Mouse (Mus musculus) midbrain, embryonic 11.5 days (tissue): ENCODE results near the gene Ccdc182. TPM values are rescaled to one million over a fixed set of nuclear protein-coding genes. Genes with fewer than 3 reads are reported as not detected.

Experiments
- ATAC-seq: fragments of 200-750 bp; cut with Nextera tagmentation; 2 replicates; pipeline ENCODE4 v1.8.0; 2017; ENCODE audit warnings: moderate TSS enrichment, moderate library complexity; ENCODE audit not compliant: low FRiP score
- DNase-seq: peaks from one replicate; pipeline ENCODE4 v3.0.0; 2015; ENCODE audit warnings: low spot score; ENCODE audit errors: missing footprints
- H3K27ac ChIP-seq: fragments of 300-500 bp; sonication (generic); 2 replicates; pipeline ENCODE4 v1.5.1; 2014; ENCODE audit warnings: low read depth, low read length
- H3K27me3 ChIP-seq: fragments of 300-500 bp; sonication (generic); 2 replicates; pipeline ENCODE4 v1.6.1; 2014; ENCODE audit warnings: mild to moderate bottlenecking, low read length, moderate library complexity, mixed read lengths; ENCODE audit not compliant: control insufficient read depth, insufficient read depth
- H3K36me3 ChIP-seq: fragments of 300-500 bp; sonication (generic); 2 replicates; pipeline ENCODE4 v1.6.1; 2014; ENCODE audit warnings: mild to moderate bottlenecking, low read length, moderate library complexity, mixed read lengths; ENCODE audit not compliant: control insufficient read depth, insufficient read depth
- H3K4me1 ChIP-seq: fragments of 300-500 bp; sonication (generic); 2 replicates; pipeline ENCODE4 v1.6.1; 2014; ENCODE audit warnings: low read length; ENCODE audit not compliant: control insufficient read depth, insufficient read depth
- H3K4me2 ChIP-seq: fragments of 300-500 bp; sonication (generic); 2 replicates; pipeline ENCODE4 v1.6.1; 2014; ENCODE audit warnings: mild to moderate bottlenecking, moderate library complexity
- H3K4me3 ChIP-seq: fragments of 300-500 bp; sonication (generic); 2 replicates; pipeline ENCODE4 v1.5.1; 2014; ENCODE audit warnings: low read depth, low read length
- H3K9ac ChIP-seq: fragments of 300-500 bp; sonication (generic); 2 replicates; pipeline ENCODE4 v1.6.1; 2014; ENCODE audit warnings: low read length
- H3K9me3 ChIP-seq: fragments of 300-500 bp; sonication (generic); 2 replicates; pipeline ENCODE4 v1.6.1; 2016; ENCODE audit warnings: low read length; ENCODE audit not compliant: control insufficient read depth
- WGBS: fragments of 180-500 bp; shearing (Covaris S2); extraction: QIAGEN DNeasy Blood & Tissue Kit; methylation state at CpG from one replicate; pipeline ENCODE4 v1.1.7; 2014; 5-methylcytosine and 5-hydroxymethylcytosine counted together
- polyA plus RNA-seq: library from polyadenylated mRNA; unstranded; fragments of >200 nt; fragmentation: Nextera tagmentation; extraction: Ambion mirVana; gene quantifications from 2 replicates; pipeline ENCODE4 v1.2.1, GENCODE M21; 2014

Gene Ccdc182
- polyA plus RNA-seq, 1 experiment from 2014 or later, result 9.1 TPM

- peak overlapping the region; percentile 42; the same call in 1 of the 2 replicates for H3K27ac ChIP-seq
- 0 out of 2 replicates have a peak overlapping the region, but pooled peaks have one; percentile 10 for H3K9ac ChIP-seq
- no peak overlapping the region for H3K4me2 ChIP-seq
- H3K27me3 ChIP-seq, result no peaks in the 10 kb centered on the region
- H3K36me3 ChIP-seq, result no peaks in the 10 kb centered on the region
- peaks cover 28% of the 10 kb centered on the region for H3K4me1 ChIP-seq
- no peak overlapping the region for H3K4me3 ChIP-seq
- H3K9me3 ChIP-seq, result no peaks in the 10 kb centered on the region
- no peak for ATAC-seq
- DNase-seq, result no peak
- 78% methylated on average over 6 of the region's 6 CpGs for WGBS
Measured at GRCm38 (mm10) chr11:88310773-88311172, 16.9 kb downstream of the Ccdc182 start.

- Histone ChIP-seq H3K9ac (no peak overlapping the region), H3K9me3 (no peaks in the 10 kb centered on the region), H3K36me3 (no peaks in the 10 kb centered on the region), H3K4me3 (no peak overlapping the region), H3K27ac (0 out of 2 replicates have a peak overlapping the region, but pooled peaks have one; percentile 42), H3K27me3 (no peaks in the 10 kb centered on the region), H3K4me1 (peaks cover 28% of the 10 kb centered on the region), H3K4me2 (no peak overlapping the region)
- 72% methylated on average over 7 of the region's 7 CpGs for WGBS
- no peak for DNase-seq
- no peak for ATAC-seq
Measured at GRCm38 (mm10) chr11:88311606-88312005, 17.7 kb downstream of the Ccdc182 start.

- no peak overlapping the region for H3K4me3 ChIP-seq
- no peaks in the 10 kb centered on the region for H3K9me3 ChIP-seq
- H3K27me3 ChIP-seq, result no peaks in the 10 kb centered on the region
- peaks cover 30% of the 10 kb centered on the region for H3K4me1 ChIP-seq
- no peak for ATAC-seq
- no peak overlapping the region for H3K9ac ChIP-seq
- H3K4me2 ChIP-seq, result no peak overlapping the region
- WGBS, result 57% methylated on average over 8 of the region's 8 CpGs
- H3K27ac ChIP-seq, result no peak overlapping the region
- no peak for DNase-seq
- no peaks in the 10 kb centered on the region for H3K36me3 ChIP-seq
Measured at GRCm38 (mm10) chr11:88313512-88313911, 19.7 kb downstream of the Ccdc182 start.

GRCm38 (mm10) chr11:88314471-88314870 lies 20.6 kb downstream of the Ccdc182 start:
- no peak overlapping the region for H3K27ac ChIP-seq
- H3K27me3 ChIP-seq, result no peaks in the 10 kb centered on the region
- ATAC-seq (no peak), DNase-seq (no peak)
- H3K9me3 ChIP-seq, result no peaks in the 10 kb centered on the region
- no peak overlapping the region for H3K4me3 ChIP-seq
- peaks cover 21% of the 10 kb centered on the region for H3K4me1 ChIP-seq
- H3K9ac ChIP-seq, result no peak overlapping the region
- H3K4me2 ChIP-seq, result no peak overlapping the region
- WGBS, result 81% methylated on average over 6 of the region's 6 CpGs
- no peaks in the 10 kb centered on the region for H3K36me3 ChIP-seq

GRCm38 (mm10) chr11:88315393-88315792 lies 21.5 kb downstream of the Ccdc182 start:
- H3K4me2 ChIP-seq, result no peak overlapping the region
- 89% methylated on average over 5 of the region's 5 CpGs for WGBS
- H3K27me3 ChIP-seq, result no peaks in the 10 kb centered on the region
- no peaks in the 10 kb centered on the region for H3K9me3 ChIP-seq
- DNase-seq, result no peak
- peaks cover 17% of the 10 kb centered on the region for H3K4me1 ChIP-seq
- H3K4me3 ChIP-seq, result no peak overlapping the region
- no peak overlapping the region for H3K27ac ChIP-seq
- no peak for ATAC-seq
- no peaks in the 10 kb centered on the region for H3K36me3 ChIP-seq
- no peak overlapping the region for H3K9ac ChIP-seq

GRCm38 (mm10) chr11:88318850-88319249 lies 25.0 kb downstream of the Ccdc182 start:
- no peak overlapping the region for H3K4me3 ChIP-seq
- H3K36me3 ChIP-seq, result no peaks in the 10 kb centered on the region
- no peak overlapping the region for H3K9ac ChIP-seq
- H3K9me3 ChIP-seq, result 0 out of 2 replicates have a peak, but pooled peaks cover 2% of the 10 kb centered on the region
- H3K4me2 ChIP-seq, result no peak overlapping the region
- DNase-seq, result no peak
- WGBS, result 87% methylated on average over 5 of the region's 5 CpGs
- ATAC-seq, result no peak
- no peak overlapping the region for H3K27ac ChIP-seq
- peaks cover 4% of the 10 kb centered on the region; the same call in 1 of the 2 replicates for H3K4me1 ChIP-seq
- H3K27me3 ChIP-seq, result no peaks in the 10 kb centered on the region

- ATAC-seq (0 out of 2 replicates have a peak, but pooled peaks have one; percentile 44), DNase-seq (no peak)
- 0 out of 2 replicates have a peak, but pooled peaks cover under 1% of the 10 kb centered on the region for H3K9me3 ChIP-seq
- no peak overlapping the region for H3K9ac ChIP-seq
- no peak overlapping the region for H3K4me2 ChIP-seq
- H3K27me3 ChIP-seq, result no peaks in the 10 kb centered on the region
- WGBS, result 10% methylated on average over 4 of the region's 4 CpGs
- H3K27ac ChIP-seq, result no peak overlapping the region
- no peaks in the 10 kb centered on the region for H3K36me3 ChIP-seq
- H3K4me1 ChIP-seq, result peaks cover 6% of the 10 kb centered on the region; the same call in 1 of the 2 replicates
- no peak overlapping the region for H3K4me3 ChIP-seq
Measured at GRCm38 (mm10) chr11:88327016-88327415, 33.2 kb downstream of the Ccdc182 start.

GRCm38 (mm10) chr11:88328813-88329595 lies 35.1 kb downstream of the Ccdc182 start:
- ATAC-seq, result no peak
- no peaks in the 10 kb centered on the region for H3K36me3 ChIP-seq
- WGBS, result 94% methylated on average over 17 of the region's 17 CpGs
- no peak overlapping the region for H3K27ac ChIP-seq
- peak; percentile 75 for DNase-seq
- H3K27me3 ChIP-seq, result no peaks in the 10 kb centered on the region
- H3K4me3 ChIP-seq, result no peak overlapping the region
- H3K9ac ChIP-seq, result no peak overlapping the region
- peaks cover 6% of the 10 kb centered on the region; the same call in 1 of the 2 replicates for H3K4me1 ChIP-seq
- no peak overlapping the region for H3K4me2 ChIP-seq
- H3K9me3 ChIP-seq, result no peaks in the 10 kb centered on the region

GRCm38 (mm10) chr11:88330799-88331198 lies 36.9 kb downstream of the Ccdc182 start:
- H3K4me1 ChIP-seq, result peaks cover 14% of the 10 kb centered on the region
- no peaks in the 10 kb centered on the region for H3K27me3 ChIP-seq
- ATAC-seq (no peak), DNase-seq (peak; percentile 82)
- no peak overlapping the region; the same call in 1 of the 2 replicates for H3K9ac ChIP-seq
- H3K4me3 ChIP-seq, result no peak overlapping the region
- no peak overlapping the region for H3K27ac ChIP-seq
- H3K4me2 ChIP-seq, result no peak overlapping the region
- WGBS, result 78% methylated on average over 11 of the region's 11 CpGs
- no peaks in the 10 kb centered on the region for H3K9me3 ChIP-seq
- no peaks in the 10 kb centered on the region for H3K36me3 ChIP-seq
